ENCODE assay signal across 11 mouse cellular contexts in the genomic region with DNA sequence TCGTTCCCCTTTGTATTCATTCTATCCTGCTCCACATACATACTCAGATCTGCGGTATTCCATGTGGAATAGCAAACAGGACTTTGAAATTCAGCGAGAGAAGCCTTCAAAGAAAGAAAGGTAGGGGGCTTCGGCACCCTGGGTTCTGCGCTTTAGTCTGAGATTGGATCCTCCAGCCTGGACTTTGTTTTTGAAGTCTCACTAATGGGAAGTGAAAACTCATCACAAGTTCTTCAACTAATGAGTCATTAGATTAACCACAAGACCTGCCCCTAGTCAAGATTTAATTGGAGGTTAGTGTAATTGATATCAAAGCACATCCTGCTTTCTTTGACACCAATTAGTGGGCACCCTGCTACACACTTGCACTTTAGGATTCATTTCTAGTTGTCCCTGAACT.
"Had no signal": no experiment of that assay in that cellular context is flagged by ENCODE, and none has a peak within 500 bp of the region (broad histone marks: within the 10 kb centered on the region; RNA-seq: fewer than 3 reads in every experiment).

No protein-coding gene starts in this region.

- ATAC-seq: liver, embryonic 12.5 days had no signal

- H3K27me3 ChIP-seq: kidney, embryonic 15.5 days; limb, embryonic 15.5 days; liver, embryonic 12.5 days; midbrain, embryonic 12.5 days had no signal

- H3K4me1 ChIP-seq: kidney, embryonic 15.5 days; limb, embryonic 15.5 days; liver, embryonic 12.5 days; midbrain, embryonic 12.5 days had no signal

- H3K27ac ChIP-seq: kidney, embryonic 15.5 days; left cerebral cortex, adult 2 months; limb, embryonic 15.5 days; liver, embryonic 12.5 days; midbrain, embryonic 12.5 days; stomach, postnatal 0 days had no signal

- H3K9ac ChIP-seq: kidney, embryonic 15.5 days; limb, embryonic 15.5 days; liver, embryonic 12.5 days; lung, embryonic 14.5 days; midbrain, embryonic 12.5 days had no signal

- H3K4me3 ChIP-seq: kidney, embryonic 15.5 days; left cerebral cortex, adult 2 months; limb, embryonic 15.5 days; liver, embryonic 12.5 days; midbrain, embryonic 12.5 days had no signal

- DNase-seq: kidney, adult 2 months; kidney, postnatal 25 days; lung, embryonic 14.5 days; lung, postnatal 10 days; lung, postnatal 4 days had no signal

- H3K36me3 ChIP-seq: kidney, embryonic 15.5 days; limb, embryonic 15.5 days; liver, embryonic 12.5 days; midbrain, embryonic 12.5 days had no signal

- H3K4me2 ChIP-seq: kidney, embryonic 15.5 days; limb, embryonic 15.5 days; liver, embryonic 12.5 days; lung, embryonic 14.5 days; midbrain, embryonic 12.5 days had no signal

- H3K9me3 ChIP-seq: kidney, embryonic 15.5 days; limb, embryonic 15.5 days; liver, embryonic 12.5 days; midbrain, embryonic 12.5 days had no signal
